Mouse (Mus musculus) ES-Bruce4 (cell line): Measurements from ENCODE around the gene Sdha. TPM values are rescaled to one million over a fixed set of nuclear protein-coding genes. Genes with fewer than 3 reads are reported as not detected.

Source experiments
- H3K27ac ChIP-seq: 2 replicates; pipeline ENCODE4 v1.5.1; 2012; ENCODE audit warnings: low read length, inconsistent platforms; ENCODE audit not compliant: insufficient read depth
- H3K27me3 ChIP-seq: 2 replicates; pipeline ENCODE4 v1.6.1; 2012; ENCODE audit warnings: mild to moderate bottlenecking, low read length, inconsistent platforms; ENCODE audit not compliant: control insufficient read depth, poor library complexity, insufficient read depth, severe bottlenecking
- H3K36me3 ChIP-seq: 2 replicates; pipeline ENCODE4 v1.6.1; 2012; ENCODE audit warnings: inconsistent platforms, mild to moderate bottlenecking, low read length, moderate library complexity; ENCODE audit not compliant: control insufficient read depth, poor library complexity, insufficient read depth, severe bottlenecking
- H3K4me1 ChIP-seq: one replicate; pipeline ENCODE4 v1.8.1; 2011; ENCODE audit warnings: low read length; ENCODE audit not compliant: control insufficient read depth, insufficient read depth
- H3K4me3 ChIP-seq: 2 replicates; pipeline ENCODE4 v1.5.1; 2011; ENCODE audit warnings: low read depth, mild to moderate bottlenecking, low read length
- H3K9ac ChIP-seq: 2 replicates; pipeline ENCODE4 v1.6.1; 2012; ENCODE audit warnings: low read depth, mild to moderate bottlenecking, inconsistent platforms; ENCODE audit not compliant: poor library complexity, severe bottlenecking
- H3K9me3 ChIP-seq: replicated peaks from 2 replicates; pipeline ENCODE4 v1.6.1; 2012; ENCODE audit warnings: mild to moderate bottlenecking, low read length, inconsistent platforms; ENCODE audit not compliant: control insufficient read depth, poor library complexity, insufficient read depth, severe bottlenecking
- CTCF ChIP-seq: IDR thresholded peaks from one replicate; pipeline ENCODE4 v1.8.1; 2011; ENCODE audit warnings: low read depth, low read length
- EP300 ChIP-seq: IDR thresholded peaks from 2 replicates; pipeline ENCODE4 v1.6.1; 2011; ENCODE audit warnings: low read depth, low read length; ENCODE audit not compliant: insufficient read depth
- POLR2A ChIP-seq: IDR thresholded peaks from one replicate; pipeline ENCODE4 v1.8.1; 2011; ENCODE audit warnings: low read length; ENCODE audit not compliant: insufficient read depth
- polyA plus RNA-seq: library from polyadenylated mRNA; stranded (reverse); fragments of >200 nt; gene quantifications from 2 replicates; pipeline ENCODE4 v1.2.4, GENCODE M21; 2011; ENCODE audit warnings: low read depth; ENCODE audit not compliant: missing spikeins, insufficient read depth, insufficient read length

Sdha gene
- polyA plus RNA-seq, 1 experiment = 239 TPM

- H3K27me3 ChIP-seq = no peaks in the 10 kb centered on the region
- H3K4me1 ChIP-seq = no peaks in the 10 kb centered on the region
- TF ChIP-seq POLR2A (no peak), EP300 (no peak), CTCF (no peak)
- H3K27ac ChIP-seq = no peak overlapping the region
- peaks cover 8% of the 10 kb centered on the region for H3K36me3 ChIP-seq
- no peak overlapping the region for H3K4me3 ChIP-seq
- no peaks in the 10 kb centered on the region for H3K9me3 ChIP-seq
- no peak overlapping the region for H3K9ac ChIP-seq
Observed at GRCm38 (mm10) chr13:74314616-74315015, 35.5 kb downstream of the Sdha start.

GRCm38 (mm10) chr13:74305780-74306179, 44.3 kb downstream of the Sdha start:
- Histone ChIP-seq H3K4me1 (no peaks in the 10 kb centered on the region), H3K9me3 (no peaks in the 10 kb centered on the region)

GRCm38 (mm10) chr13:74305380-74305779, 44.7 kb downstream of the Sdha start:
- Histone ChIP-seq H3K27me3 (no peaks in the 10 kb centered on the region), H3K9ac (no peak overlapping the region), H3K4me3 (no peak overlapping the region), H3K36me3 (peaks cover 30% of the 10 kb centered on the region), H3K4me1 (no peaks in the 10 kb centered on the region), H3K9me3 (no peaks in the 10 kb centered on the region), H3K27ac (no peak overlapping the region)
- TF ChIP-seq POLR2A (no peak), EP300 (no peak), CTCF (no peak)

More at GRCm38 (mm10) chr13:74305780-74306179, 44.3 kb downstream of the Sdha start:
- Histone ChIP-seq H3K36me3 (peaks cover 30% of the 10 kb centered on the region), H3K27ac (no peak overlapping the region), H3K27me3 (no peaks in the 10 kb centered on the region), H3K4me3 (no peak overlapping the region), H3K9ac (no peak overlapping the region)
- no peak for TF ChIP-seq POLR2A
- TF ChIP-seq EP300 = no peak
- no peak for TF ChIP-seq CTCF

GRCm38 (mm10) chr13:74302050-74303037, 47.7 kb downstream of the Sdha start:
- no peaks in the 10 kb centered on the region for H3K27me3 ChIP-seq
- H3K9me3 ChIP-seq = no peaks in the 10 kb centered on the region
- no peak overlapping the region for H3K9ac ChIP-seq
- H3K4me3 ChIP-seq = no peak overlapping the region
- H3K36me3 ChIP-seq = peaks cover 21% of the 10 kb centered on the region
- no peak overlapping the region for H3K27ac ChIP-seq
- peak; percentile 44 for TF ChIP-seq CTCF
- TF ChIP-seq EP300 = no peak
- no peaks in the 10 kb centered on the region for H3K4me1 ChIP-seq

- TF ChIP-seq POLR2A = no peak
- TF ChIP-seq CTCF = no peak
- TF ChIP-seq EP300 = no peak
- no peaks in the 10 kb centered on the region for H3K27me3 ChIP-seq
- H3K4me3 ChIP-seq = no peak overlapping the region
- H3K36me3 ChIP-seq = peaks cover 15% of the 10 kb centered on the region
- no peak overlapping the region for H3K9ac ChIP-seq
- H3K4me1 ChIP-seq = no peaks in the 10 kb centered on the region
- H3K27ac ChIP-seq = no peak overlapping the region
- no peaks in the 10 kb centered on the region for H3K9me3 ChIP-seq
Observed at GRCm38 (mm10) chr13:74301607-74301984, 48.5 kb downstream of the Sdha start.
